ENCODE assay signal across 10 mouse cellular contexts in the genomic region with DNA sequence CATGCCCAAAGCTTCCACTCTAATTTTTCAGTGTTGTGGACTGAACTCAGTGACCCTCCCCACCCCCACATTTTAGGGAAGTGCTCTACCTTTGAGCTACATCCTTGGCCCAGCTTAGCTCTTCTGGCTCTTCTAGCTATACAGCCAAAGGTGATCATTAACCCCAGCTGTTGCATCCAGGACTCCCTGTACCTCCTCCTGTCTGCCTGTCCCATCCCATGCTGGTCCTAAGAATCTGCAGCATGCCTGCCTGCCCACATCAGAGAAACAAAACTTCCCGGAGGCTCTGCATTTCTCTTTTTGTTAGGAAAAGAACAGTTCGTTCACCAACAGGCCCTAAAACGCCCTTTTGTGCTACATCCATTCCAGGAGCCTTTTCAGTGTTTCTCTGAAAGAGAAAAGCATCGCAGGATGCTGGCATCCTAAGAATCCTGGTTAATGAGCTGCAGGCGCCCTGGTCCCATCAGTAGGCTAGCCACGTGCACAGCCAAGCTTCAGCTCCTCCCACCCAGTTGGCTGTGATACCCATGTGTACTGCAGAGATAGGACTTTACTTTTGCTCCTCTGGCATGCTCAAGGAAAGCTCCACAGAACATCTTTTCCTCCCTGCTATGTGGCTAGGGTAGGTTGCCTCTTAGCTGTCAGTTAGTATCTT. TPM values are rescaled to one million over a fixed set of nuclear protein-coding genes. Genes with fewer than 3 reads are reported as not detected.
DNase-seq lines count a peak whose midpoint lies in the region; TF ChIP-seq lines count a peak whose summit lies in the region.
"Had no signal": no experiment of that assay in that cellular context is flagged by ENCODE, and none has a peak within 500 bp of the region (broad histone marks: within the 10 kb centered on the region; RNA-seq: fewer than 3 reads in every experiment).

No protein-coding gene starts in this region.

- no peaks in the 10 kb centered on the region for H3K27me3 ChIP-seq in midbrain, embryonic 10.5 days (ENCODE audit: low read depth, poor library complexity, severe bottlenecking)
- no peaks in the 10 kb centered on the region for H3K27me3 ChIP-seq in thymus, adult 2 months (ENCODE audit: control insufficient read depth, insufficient read depth, low read length)

- DNase-seq in spleen, postnatal 36 days (ENCODE audit: low spot score in 2 of 2) = peak; percentile 8 to 12
- no peak for DNase-seq in spleen, adult 12 weeks (ENCODE audit: low spot score)
- peak; percentile 47 to 48 for DNase-seq in frontal cortex, postnatal 14 days (ENCODE audit: low spot score in 2 of 2)
- DNase-seq in layer of hippocampus, postnatal 14 days (ENCODE audit: low spot score in 2 of 2) = peak; percentile 55 to 88
- peak; percentile 68 for DNase-seq in midbrain, embryonic 10.5 days (ENCODE audit: low spot score)
- DNase-seq in thymus, adult 2 months = no peak
- no peak for DNase-seq in thymus, postnatal 25 days
- DNase-seq in gastrocnemius, postnatal 4 days (ENCODE audit: low spot score in 2 of 2) = no peak

- peaks cover 38% of the 10 kb centered on the region for H3K4me1 ChIP-seq in midbrain, embryonic 10.5 days
- no peaks in the 10 kb centered on the region for H3K4me1 ChIP-seq in thymus, adult 2 months (replicated peaks; ENCODE audit: control insufficient read depth, insufficient read depth, low read length)

- no peak for TF ChIP-seq POLR2A in thymus, adult 2 months (IDR thresholded peaks at IDR 0.05; ENCODE audit: control insufficient read depth, extremely low read depth, insufficient read depth, low read length, poor library complexity)

- H3K9me3 ChIP-seq in midbrain, embryonic 10.5 days (replicated peaks) = no peaks in the 10 kb centered on the region

- H3K27ac ChIP-seq in midbrain, embryonic 10.5 days (replicated peaks) = peak overlapping the region; percentile 85
- H3K27ac ChIP-seq in thymus, adult 2 months (ENCODE audit: control insufficient read depth, insufficient read depth, low read length) = no peak overlapping the region

- H3K36me3 ChIP-seq in midbrain, embryonic 10.5 days = no peaks in the 10 kb centered on the region
- H3K36me3 ChIP-seq in thymus, adult 2 months (ENCODE audit: control insufficient read depth, insufficient read depth, low read length) = no peaks in the 10 kb centered on the region

- 2% methylated on average over 6 of the region's 6 CpGs for WGBS in midbrain, embryonic 10.5 days
- 74% methylated on average over 6 of the region's 6 CpGs for WGBS in thymus, adult 2 months

- no peak for TF ChIP-seq CTCF in thymus, adult 2 months (IDR thresholded peaks at IDR 0.05; ENCODE audit: borderline replicate concordance, control insufficient read depth, extremely low read depth, insufficient read depth, low read length, poor library complexity)

- H3K4me3 ChIP-seq in midbrain, embryonic 10.5 days = peak overlapping the region; percentile 36
- no peak overlapping the region for H3K4me3 ChIP-seq in thymus, adult 2 months (ENCODE audit: control insufficient read depth, insufficient read depth, low read length)

RNA-seq across cellular contexts. Expression of gene Mt4, which starts 18.1 kb away (rescaled TPM):
- total RNA-seq in layer of hippocampus, postnatal 14 days (2021) = not detected
- polyA plus RNA-seq in midbrain, embryonic 10.5 days (2016; fragmentation: Nextera tagmentation; extraction: Ambion mirVana) = not detected in 2 replicates
- 6.5 and 12.1 TPM in 2 replicates for polyA plus RNA-seq in thymus, adult 2 months (2012; rRNA removed)
- total RNA-seq in gastrocnemius, postnatal 4 days (2021) = not detected
- total RNA-seq: neutrophil, adult 5-6 weeks had no signal
- polyA plus RNA-seq: gonadal fat pad, adult 2 months had no signal

RNA-seq across cellular contexts. Expression of gene Bbs2, which starts 20.2 kb away (rescaled TPM):
- 10 to 100 TPM; 17.7 to 19.6 TPM for total RNA-seq in layer of hippocampus, postnatal 14 days (2021)
- 16.0 and 19.2 TPM in 2 replicates for polyA plus RNA-seq in midbrain, embryonic 10.5 days (2016; fragmentation: Nextera tagmentation; extraction: Ambion mirVana)
- 7.5 and 13.0 TPM in 2 replicates for polyA plus RNA-seq in thymus, adult 2 months (2012; rRNA removed)
- 1 to 10 TPM; 8.3 to 8.6 TPM for total RNA-seq in gastrocnemius, postnatal 4 days (2021)

RNA-seq across cellular contexts. Expression of gene Mt3, which starts 33.5 kb away (rescaled TPM):
- total RNA-seq in layer of hippocampus, postnatal 14 days (2021) = 1,000 to 10,000 TPM; 1,034 to 1,120 TPM
- polyA plus RNA-seq in midbrain, embryonic 10.5 days (2016; fragmentation: Nextera tagmentation; extraction: Ambion mirVana) = 6.8 and 7.5 TPM in 2 replicates
- 0.96 and 1.9 TPM in 2 replicates for polyA plus RNA-seq in thymus, adult 2 months (2012; rRNA removed)
- 10 to 100 TPM; 11.4 to 18.3 TPM for total RNA-seq in gastrocnemius, postnatal 4 days (2021)
- total RNA-seq: neutrophil, adult 5-6 weeks had no signal

RNA-seq across cellular contexts. Expression of gene Mt2, which starts 53.6 kb away (rescaled TPM):
- total RNA-seq in layer of hippocampus, postnatal 14 days (2021) = 100 to 1,000 TPM; 467 to 654 TPM
- 32.3 and 55.8 TPM in 2 replicates for polyA plus RNA-seq in midbrain, embryonic 10.5 days (2016; fragmentation: Nextera tagmentation; extraction: Ambion mirVana)
- 16.2 and 21.0 TPM in 2 replicates for polyA plus RNA-seq in thymus, adult 2 months (2012; rRNA removed)
- 100 to 1,000 TPM in 1 of 2 experiments, 10 to 100 TPM in 1; 83.6 to 103 TPM for total RNA-seq in gastrocnemius, postnatal 4 days (2021)
- total RNA-seq: neutrophil, adult 5-6 weeks had no signal

RNA-seq across cellular contexts. Expression of gene Mt1, which starts 60.0 kb away (rescaled TPM):
- 100 to 1,000 TPM; 472 to 625 TPM for total RNA-seq in layer of hippocampus, postnatal 14 days (2021)
- polyA plus RNA-seq in midbrain, embryonic 10.5 days (2016; fragmentation: Nextera tagmentation; extraction: Ambion mirVana) = 131 and 201 TPM in 2 replicates
- 155 and 260 TPM in 2 replicates for polyA plus RNA-seq in thymus, adult 2 months (2012; rRNA removed)
- total RNA-seq in gastrocnemius, postnatal 4 days (2021) = 10 to 100 TPM; 42.4 to 49.1 TPM

Comparison
In these comparisons a context has a peak if more than half of its experiments do, and no peak if none do; other contexts are left out.
1. DNase-seq: peak in spleen, postnatal 36 days (2 of 2), frontal cortex, postnatal 14 days (2 of 2), layer of hippocampus, postnatal 14 days (2 of 2) and midbrain, embryonic 10.5 days (single experiment); none in spleen, adult 12 weeks (single experiment), thymus, adult 2 months (single experiment), thymus, postnatal 25 days (single experiment) and gastrocnemius, postnatal 4 days (0 of 2).
2. RNA of gene Mt3, which starts 33.5 kb away (total RNA-seq): 1,034 to 1,120 TPM in layer of hippocampus, postnatal 14 days; 11.4 to 18.3 TPM in gastrocnemius, postnatal 4 days; every median in the first group is over 10 times any median in the second.